Mouse (Mus musculus): Measurements from ENCODE around the gene Il20rb.

GRCm38 (mm10) chr9:100466743-100467142, 19.8 kb downstream of the Il20rb start:
- no peak for TF ChIP-seq POLR2A (IDR thresholded peaks at IDR 0.05; ENCODE audit: low read depth, low read length)
- no peak for TF ChIP-seq CTCF (conservative IDR thresholded peaks at IDR 0.05; ENCODE audit: insufficient read depth, insufficient read length, low read depth, low read length)
